Mouse (Mus musculus): ENCODE measurements around the gene Lhx9.

Lhx9 gene

DNA sequence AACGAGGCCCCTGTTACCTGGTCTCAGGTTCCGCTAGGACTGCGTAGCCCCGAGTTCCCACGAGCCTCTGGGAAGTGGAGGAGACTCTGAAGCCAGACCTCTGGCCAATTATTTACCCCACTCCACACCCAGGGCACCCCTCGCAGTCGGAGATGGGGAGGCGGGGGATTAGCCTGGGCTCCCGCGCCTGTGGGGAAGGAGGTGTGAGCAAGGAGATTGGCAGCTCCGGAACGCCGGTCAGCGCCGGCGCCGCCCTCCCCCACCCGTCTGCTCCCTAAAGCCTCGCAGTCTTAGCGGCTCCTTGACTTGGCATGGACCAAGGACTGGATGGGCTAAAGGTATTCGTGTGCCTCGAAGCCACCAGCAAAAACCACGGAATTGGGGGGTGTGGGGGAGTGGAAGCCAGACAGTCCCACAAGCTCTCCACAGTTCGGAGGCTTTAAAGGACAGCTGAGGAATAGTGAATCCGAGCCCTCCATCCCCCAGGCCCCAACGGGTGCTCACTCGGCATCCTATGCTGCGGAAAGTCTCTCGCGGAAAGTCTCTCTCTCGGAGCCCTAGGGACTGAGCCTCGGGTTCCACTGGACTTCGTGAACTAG, at the start of gene Lhx9:
Gene Lhx9 (minus strand): TSS at position 67 of the 599 bp plus-strand sequence.
- peak; percentile 24 for DNase-seq

DNA sequence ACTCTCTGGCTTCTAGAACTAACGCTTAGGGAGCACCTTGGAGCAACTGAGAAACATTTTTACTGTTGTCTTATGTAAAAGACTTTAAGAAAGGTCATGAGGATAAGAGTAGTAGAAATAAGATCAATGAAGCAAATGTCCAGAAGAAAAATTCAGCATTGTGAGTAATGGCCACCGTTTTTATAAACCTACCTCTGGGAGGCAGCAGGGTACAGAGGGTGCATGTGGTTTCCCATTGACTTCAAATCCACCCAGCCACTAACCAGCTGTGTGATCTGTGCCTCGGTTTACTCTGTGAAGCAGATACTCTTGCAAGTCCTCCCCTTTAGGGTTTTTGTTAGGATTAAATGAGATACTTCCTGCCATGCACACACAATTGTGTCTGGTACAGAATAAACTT, 47.7 kb upstream of the Lhx9 start:
- peak; percentile 3 for DNase-seq

- DNase-seq, result peak; percentile 7
Observed at GRCm38 (mm10) chr1:138877470-138878254, 29.3 kb upstream of the Lhx9 start.

DNA sequence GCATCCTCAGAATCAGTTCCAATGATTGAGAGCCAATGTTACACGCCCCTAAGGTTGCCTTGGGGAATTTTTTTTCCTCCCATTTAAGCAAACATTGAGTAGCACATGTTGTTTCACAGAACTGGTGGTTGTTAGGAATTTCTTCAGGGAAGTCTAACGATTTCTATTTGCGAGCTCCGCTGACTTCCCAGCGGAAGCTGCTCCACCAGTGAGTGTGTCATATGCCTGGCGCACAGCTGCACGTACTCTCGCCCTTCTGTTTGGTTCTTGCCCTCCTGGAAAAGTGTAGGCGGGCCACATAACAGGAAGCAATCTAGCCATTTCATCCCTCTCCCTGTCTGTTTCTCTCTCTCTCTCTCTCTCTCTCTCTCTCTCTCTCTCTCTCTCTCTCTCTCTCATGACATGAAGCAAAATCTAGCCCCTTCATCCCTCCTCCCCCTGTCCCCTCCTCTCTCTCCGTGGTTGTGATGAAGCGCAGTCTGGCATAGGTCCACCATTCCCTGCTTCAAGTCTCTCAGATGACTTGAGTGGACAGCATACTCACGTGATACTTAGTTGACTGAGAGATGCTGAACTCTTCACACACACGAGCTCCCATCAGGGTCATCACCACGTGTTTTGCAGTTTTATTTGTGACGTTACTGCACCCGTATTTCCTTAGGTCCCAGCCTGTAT, 28.1 kb upstream of the Lhx9 start:
- DNase-seq, result no peak

DNA sequence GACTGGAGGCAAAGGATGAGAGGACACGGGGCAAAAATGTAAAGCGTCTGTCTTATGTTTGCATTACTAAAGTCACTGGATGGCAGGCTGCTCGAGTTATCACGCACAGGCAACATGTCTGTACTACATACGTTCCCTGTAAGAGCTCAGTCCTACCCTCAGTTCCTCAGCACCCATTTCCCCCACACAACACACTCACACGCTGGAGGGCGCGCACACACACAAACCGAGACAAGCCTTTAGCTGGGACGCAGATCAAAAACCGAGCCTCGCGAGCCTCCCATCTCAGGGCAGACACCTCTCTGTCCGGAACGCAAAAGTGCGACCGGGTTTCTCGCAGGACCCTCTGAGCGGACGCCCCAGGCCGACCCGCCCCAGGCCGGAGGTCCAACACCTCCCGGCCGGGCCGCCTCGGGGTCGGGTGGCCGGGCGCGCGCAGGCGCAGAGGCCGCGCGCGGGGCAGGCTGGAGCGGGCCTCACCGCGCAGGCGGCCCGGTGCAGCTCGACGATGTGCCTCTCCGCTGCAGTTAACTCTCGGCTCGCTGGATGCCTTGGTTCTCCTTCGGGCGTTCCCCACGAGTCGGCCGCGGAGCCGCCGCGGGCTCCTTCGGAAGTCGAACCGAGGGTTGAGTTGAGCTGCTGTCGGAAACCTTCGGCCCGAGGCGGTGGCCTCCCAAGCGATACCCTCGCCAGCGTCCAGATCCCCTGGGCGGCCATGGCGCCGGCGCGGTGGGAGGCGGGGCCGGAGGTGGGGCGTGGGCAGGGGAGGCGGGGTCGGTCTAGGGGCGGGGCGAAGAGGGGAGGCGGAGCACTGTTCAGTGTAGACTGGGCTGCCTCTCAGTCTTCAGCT, 7.9 kb upstream of the Lhx9 start, which contains the start of gene 2310009B15Rik:
Gene 2310009B15Rik (minus strand): TSS at position 752 of the 850 bp plus-strand sequence.
- DNase-seq, result peak; percentile 80

- no peak for DNase-seq
Observed at GRCm38 (mm10) chr1:138850823-138851222, 2.4 kb upstream of the Lhx9 start.

DNA sequence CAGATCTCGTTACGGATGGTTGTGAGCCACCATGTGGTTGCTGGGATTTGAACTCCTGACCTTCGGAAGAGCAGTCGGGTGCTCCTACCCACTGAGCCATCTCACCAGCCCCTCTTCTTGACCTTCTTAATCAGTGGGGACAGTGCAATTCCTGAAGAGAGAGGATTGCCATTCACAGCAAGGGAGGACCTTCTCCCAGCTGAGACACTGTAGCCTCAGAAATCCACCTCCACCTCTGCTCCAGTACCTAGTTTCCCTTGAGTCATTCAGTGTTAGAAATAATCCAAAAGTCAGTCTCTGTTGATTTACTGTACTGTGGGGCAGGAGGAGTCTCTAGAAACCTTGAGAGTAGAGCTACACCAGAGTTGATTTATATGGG, 1.8 kb upstream of the Lhx9 start:
- DNase-seq, result no peak

DNA sequence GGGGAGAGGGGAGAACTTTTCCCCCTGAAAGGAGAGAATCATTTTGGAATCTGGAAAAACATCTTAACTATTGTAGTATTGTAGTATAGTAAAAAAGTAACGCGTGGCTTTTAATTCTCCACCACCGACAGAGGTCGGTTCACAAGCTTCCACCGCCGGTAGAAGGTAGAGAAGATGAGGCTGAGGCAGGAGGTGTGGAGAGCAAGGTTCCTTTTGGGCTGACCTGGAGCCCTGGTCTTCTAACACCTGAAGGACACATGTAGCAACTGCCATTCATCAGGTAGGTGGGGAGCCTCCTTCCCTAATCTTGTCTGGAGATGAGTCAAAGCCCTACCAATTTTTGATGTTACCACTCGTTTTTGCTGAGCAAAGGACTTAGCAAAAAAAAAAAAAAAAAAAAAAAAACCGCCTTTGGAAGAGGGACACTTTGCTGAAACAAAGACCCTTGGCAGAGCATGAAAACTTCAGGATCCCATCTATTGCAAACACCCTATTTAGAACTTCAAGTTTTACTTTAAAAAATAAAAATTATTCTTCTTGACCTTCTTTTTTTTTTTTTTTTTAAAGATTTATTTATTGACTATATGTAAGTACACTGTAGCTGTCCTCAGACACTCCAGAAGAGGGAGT, 1.3 kb upstream of the Lhx9 start:
- DNase-seq, result no peak

DNA sequence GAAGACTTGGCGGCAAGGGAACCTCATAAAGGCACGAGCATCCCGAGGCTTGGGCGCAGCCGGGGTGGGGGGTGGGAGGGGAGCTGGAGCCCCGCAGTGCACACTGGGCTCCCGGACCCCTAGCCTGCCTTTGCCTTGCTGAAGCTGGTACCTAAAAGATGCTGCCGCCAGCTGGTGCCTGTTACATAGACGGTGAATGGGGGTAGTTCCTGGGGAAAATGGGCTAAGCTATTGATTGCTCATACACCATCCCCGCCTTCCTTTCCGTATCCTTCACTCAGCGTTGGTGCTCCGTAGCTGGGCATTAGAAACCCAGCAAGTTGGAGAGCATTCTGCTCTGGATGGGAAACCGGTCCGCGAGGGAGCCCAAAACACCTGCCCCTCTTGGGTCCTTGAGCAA, 351 bp downstream of the Lhx9 start:
- DNase-seq, result no peak

DNA sequence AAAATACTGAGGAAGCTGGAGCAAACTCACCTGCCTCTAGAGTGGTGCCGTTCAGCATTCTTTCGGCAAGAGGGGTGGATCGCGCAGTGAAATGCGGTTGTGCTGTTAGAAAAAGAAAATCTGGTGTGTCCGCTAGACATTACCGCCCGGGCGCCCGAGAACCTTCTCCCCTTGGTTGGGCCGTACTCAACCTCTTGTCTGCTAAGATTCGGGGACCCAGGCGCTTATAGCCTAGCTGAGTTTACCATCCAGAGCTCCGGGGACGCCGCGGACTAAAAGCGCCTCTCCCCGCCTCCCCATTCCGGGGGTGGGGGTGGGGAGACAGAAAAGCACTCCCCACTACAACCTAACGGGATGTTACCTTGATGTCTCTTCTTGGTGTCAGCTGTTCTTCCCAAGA, 1.2 kb downstream of the Lhx9 start:
- DNase-seq, result no peak

GRCm38 (mm10) chr1:138846581-138846980, 1.8 kb downstream of the Lhx9 start:
- DNase-seq, result no peak

- no peak for DNase-seq
Observed at GRCm38 (mm10) chr1:138846131-138846530, 2.2 kb downstream of the Lhx9 start.

- DNase-seq, result no peak
Observed at GRCm38 (mm10) chr1:138845481-138845880, 2.9 kb downstream of the Lhx9 start.

DNA sequence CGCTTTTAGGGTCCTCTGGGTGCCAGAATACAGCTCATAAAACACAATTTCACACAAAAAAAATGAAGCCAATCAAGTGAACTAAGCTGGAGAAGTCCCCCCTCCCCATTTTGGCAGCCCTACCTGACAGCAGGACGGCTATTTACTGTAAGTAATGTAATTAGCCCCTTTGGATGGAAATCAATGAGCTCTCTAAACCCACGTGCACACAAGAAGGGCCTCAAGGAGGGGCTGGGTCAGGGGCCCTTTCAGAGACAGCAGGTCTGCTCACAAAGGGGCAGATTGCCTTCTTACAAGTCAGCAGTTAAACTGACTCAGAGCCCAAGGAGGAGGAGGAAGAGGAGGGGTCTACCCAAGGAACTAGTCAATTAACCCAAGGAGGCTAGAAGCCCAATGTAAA, 4.2 kb downstream of the Lhx9 start:
- DNase-seq, result no peak

- no peak for DNase-seq
Observed at GRCm38 (mm10) chr1:138843361-138844091, 4.9 kb downstream of the Lhx9 start.

GRCm38 (mm10) chr1:138842756-138843155, 5.6 kb downstream of the Lhx9 start:
- no peak for DNase-seq

GRCm38 (mm10) chr1:138842315-138842714, 6.1 kb downstream of the Lhx9 start:
- peak; percentile 27 for DNase-seq

DNA sequence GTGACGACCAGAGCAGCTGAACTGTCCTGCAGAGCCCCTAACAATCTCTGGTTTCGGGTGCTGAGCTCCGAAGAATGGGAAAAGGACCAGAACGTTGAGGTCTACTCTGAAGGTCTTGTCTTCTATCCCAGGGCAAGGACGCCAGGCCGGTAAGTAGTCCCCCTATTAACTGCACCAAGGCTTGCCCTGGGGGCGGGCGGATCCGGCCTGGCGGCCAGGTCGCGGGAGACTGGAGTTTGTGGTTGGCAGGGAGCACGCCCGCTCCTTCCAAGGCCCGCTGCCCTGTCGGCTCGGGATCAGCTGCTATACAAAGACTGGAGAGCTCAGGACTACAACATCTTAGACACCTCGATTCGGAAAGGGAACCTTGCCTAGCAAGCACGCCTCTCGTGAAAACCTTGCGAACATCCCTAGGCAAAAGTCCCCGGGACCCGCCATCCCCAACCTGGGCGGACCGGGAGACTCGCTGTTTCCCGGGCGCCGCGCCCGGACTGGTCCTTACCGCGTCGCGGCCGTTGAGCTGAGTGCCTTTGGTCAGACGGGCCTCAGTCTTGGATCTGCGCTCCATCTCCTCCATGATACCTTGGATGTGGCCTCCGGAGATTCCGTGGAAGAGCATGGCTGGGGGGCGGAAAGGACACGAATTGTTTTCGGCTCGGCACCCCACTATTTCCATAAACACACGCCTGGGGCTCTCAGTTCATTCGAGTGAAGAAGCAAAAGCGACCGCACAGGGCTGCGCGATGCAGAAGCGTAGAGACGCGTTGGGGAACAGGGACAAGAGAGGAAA, 6.9 kb downstream of the Lhx9 start:
- peak; percentile 27 for DNase-seq

GRCm38 (mm10) chr1:138840440-138841305, 7.7 kb downstream of the Lhx9 start:
- peak; percentile 26 for DNase-seq

Measured in kidney, adult 9 months (tissue).